10 mouse cellular contexts compared by ENCODE assay signal in the genomic region with DNA sequence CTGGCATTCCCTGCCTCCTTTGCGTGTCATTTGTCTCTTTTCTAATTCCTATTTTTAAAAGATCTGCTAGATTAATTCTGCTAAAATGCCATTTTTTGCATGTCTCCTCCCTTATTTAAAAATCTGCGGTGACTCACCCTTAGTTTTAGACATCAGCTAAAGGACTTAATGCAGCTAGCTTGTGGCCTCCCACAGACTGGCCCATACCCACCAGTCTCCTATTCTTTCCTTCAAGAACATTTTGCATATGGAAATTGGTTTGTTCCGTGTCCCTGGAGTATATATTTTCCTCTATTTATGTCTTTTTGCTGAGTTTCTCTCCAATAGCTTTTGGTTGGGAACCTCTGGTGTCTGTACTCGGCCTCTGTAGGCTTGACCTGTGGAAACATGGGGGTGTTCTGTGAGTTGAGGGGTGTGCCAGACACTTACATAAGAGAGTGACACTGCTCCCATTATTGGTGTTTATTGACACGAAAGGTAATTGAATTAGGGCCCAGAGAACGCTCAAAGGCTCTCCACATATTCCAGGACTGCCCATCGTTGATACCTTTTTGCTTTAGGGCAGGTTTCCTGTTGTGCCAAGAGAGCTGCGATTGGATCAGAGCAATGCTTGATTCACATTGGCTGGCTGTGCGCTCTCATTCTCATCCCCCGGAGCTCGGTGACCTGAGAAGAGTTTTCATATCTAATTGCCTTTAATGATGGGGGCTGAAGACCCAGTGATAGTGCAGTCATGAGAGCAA.
DNase-seq lines count a peak whose midpoint lies in the region; ATAC-seq lines count a peak whose summit lies in the region.
"Had no signal": no experiment of that assay in that cellular context is flagged by ENCODE, and none has a peak within 500 bp of the region (broad histone marks: within the 10 kb centered on the region; RNA-seq: fewer than 3 reads in every experiment).

No protein-coding gene starts in this region.

- peak overlapping the region; percentile 9; the same call in 1 of the 2 replicates for H3K4me3 ChIP-seq in heart, embryonic 13.5 days
- peak overlapping the region; percentile 30; the same call in 1 of the 2 replicates for H3K4me3 ChIP-seq in embryonic facial prominence, embryonic 10.5 days
- no peak overlapping the region for H3K4me3 ChIP-seq in forebrain, embryonic 15.5 days
- H3K4me3 ChIP-seq in midbrain, embryonic 13.5 days (replicated peaks), result no peak overlapping the region
- H3K4me3 ChIP-seq: erythroblast, embryonic 14.5 days had no signal

- no peak for ATAC-seq in heart, embryonic 13.5 days (ENCODE audit: extremely low read depth, insufficient number of reproducible peaks, low FRiP score, low TSS enrichment)
- ATAC-seq in forebrain, embryonic 15.5 days (replicated peaks), result 0 out of 2 replicates have a peak, but pooled peaks have one; percentile 6
- ATAC-seq in midbrain, embryonic 13.5 days, result peak; percentile 35

- peak overlapping the region; percentile 48 for H3K4me2 ChIP-seq in heart, embryonic 13.5 days
- H3K4me2 ChIP-seq in forebrain, embryonic 15.5 days (replicated peaks), result peak overlapping the region; percentile 15
- peak overlapping the region; percentile 37 for H3K4me2 ChIP-seq in midbrain, embryonic 13.5 days (replicated peaks)

- no peak for DNase-seq in heart, adult 11 months
- DNase-seq in embryonic facial prominence, embryonic 10.5 days (ENCODE audit: low spot score), result no peak
- no peak for DNase-seq in adrenal gland, postnatal 14 days
- DNase-seq in adrenal gland, postnatal 4 days (ENCODE audit: low spot score in 2 of 2), result no peak
- no peak for DNase-seq in left cerebral cortex, adult 11 months (ENCODE audit: low spot score)

- H3K4me1 ChIP-seq in heart, embryonic 13.5 days, result peaks cover 50% of the 10 kb centered on the region
- peaks cover 57% of the 10 kb centered on the region for H3K4me1 ChIP-seq in embryonic facial prominence, embryonic 10.5 days
- peaks cover 54% of the 10 kb centered on the region for H3K4me1 ChIP-seq in forebrain, embryonic 15.5 days
- H3K4me1 ChIP-seq in midbrain, embryonic 13.5 days (replicated peaks), result peaks cover 48% of the 10 kb centered on the region

- WGBS in heart, embryonic 13.5 days, result 58% methylated on average over 11 of the region's 11 CpGs
- WGBS in embryonic facial prominence, embryonic 10.5 days, result 33% methylated on average over 11 of the region's 11 CpGs
- WGBS in forebrain, embryonic 15.5 days, result 24% methylated on average over 11 of the region's 11 CpGs
- WGBS in midbrain, embryonic 13.5 days, result 43% methylated on average over 11 of the region's 11 CpGs

- no peak overlapping the region for H3K9ac ChIP-seq in heart, embryonic 13.5 days
- H3K9ac ChIP-seq in forebrain, embryonic 15.5 days (replicated peaks), result no peak overlapping the region
- no peak overlapping the region for H3K9ac ChIP-seq in midbrain, embryonic 13.5 days (replicated peaks)

- H3K27ac ChIP-seq in heart, embryonic 13.5 days (replicated peaks), result no peak overlapping the region
- H3K27ac ChIP-seq in embryonic facial prominence, embryonic 10.5 days (replicated peaks), result no peak overlapping the region; the same call in 1 of the 2 replicates
- H3K27ac ChIP-seq in forebrain, embryonic 15.5 days (replicated peaks), result no peak overlapping the region
- no peak overlapping the region for H3K27ac ChIP-seq in midbrain, embryonic 13.5 days

- no peaks in the 10 kb centered on the region for H3K36me3 ChIP-seq in heart, embryonic 13.5 days
- no peaks in the 10 kb centered on the region for H3K36me3 ChIP-seq in embryonic facial prominence, embryonic 10.5 days (replicated peaks)
- H3K36me3 ChIP-seq in forebrain, embryonic 15.5 days, result no peaks in the 10 kb centered on the region
- no peaks in the 10 kb centered on the region for H3K36me3 ChIP-seq in midbrain, embryonic 13.5 days

- H3K27me3 ChIP-seq in heart, embryonic 13.5 days (replicated peaks), result no peaks in the 10 kb centered on the region
- no peaks in the 10 kb centered on the region for H3K27me3 ChIP-seq in embryonic facial prominence, embryonic 10.5 days (replicated peaks; ENCODE audit: low read depth, poor library complexity, severe bottlenecking)
- H3K27me3 ChIP-seq in forebrain, embryonic 15.5 days, result no peaks in the 10 kb centered on the region
- H3K27me3 ChIP-seq in midbrain, embryonic 13.5 days, result no peaks in the 10 kb centered on the region

- no peaks in the 10 kb centered on the region for H3K9me3 ChIP-seq in heart, embryonic 13.5 days
- H3K9me3 ChIP-seq in embryonic facial prominence, embryonic 10.5 days, result no peaks in the 10 kb centered on the region
- no peaks in the 10 kb centered on the region for H3K9me3 ChIP-seq in forebrain, embryonic 15.5 days
- H3K9me3 ChIP-seq in midbrain, embryonic 13.5 days, result no peaks in the 10 kb centered on the region
- H3K9me3 ChIP-seq: G1E had no signal

Comparison
In these comparisons a context has a peak if more than half of its experiments do, and no peak if none do; other contexts are left out.
1. H3K4me3 ChIP-seq: peak in heart, embryonic 13.5 days (single experiment) and embryonic facial prominence, embryonic 10.5 days (single experiment); none in forebrain, embryonic 15.5 days (single experiment) and midbrain, embryonic 13.5 days (single experiment).
2. Peak in every context shown above with its lines, with median percentiles within 50 percentile points of each other: H3K4me2 ChIP-seq.